Mouse (Mus musculus): Measurements from ENCODE around the gene H6pd.

- no peak for TF ChIP-seq POLR2A (IDR thresholded peaks at IDR 0.05; ENCODE audit: borderline replicate concordance, extremely low read depth, low read depth, low read length)
- no peak for TF ChIP-seq CTCF (IDR thresholded peaks at IDR 0.05; ENCODE audit: insufficient read depth, low read length)
These were observed 61.4 kb downstream of the H6pd start for GRCm38 (mm10) chr4:149947396-149947795.
